Mouse (Mus musculus): ENCODE data around the gene 1700011L22Rik. TPM values are rescaled to one million over a fixed set of nuclear protein-coding genes. Genes with fewer than 3 reads are reported as not detected.

1700011L22Rik gene
- polyA plus RNA-seq, 1 experiment from 2014 or later = not detected

GRCm38 (mm10) chr8:79288250-79288649 lies 39.9 kb upstream of the 1700011L22Rik start:
- WGBS = 88% methylated on average over 4 of the region's 4 CpGs
- ATAC-seq (replicated peaks; ENCODE audit: low FRiP score) (no peak), DNase-seq (ENCODE audit: low spot score) (no peak)
- Histone ChIP-seq H3K4me2 (no peak overlapping the region), H3K27ac (ENCODE audit: low read depth, low read length) (no peak overlapping the region), H3K4me1 (replicated peaks; ENCODE audit: control insufficient read depth, insufficient read depth, low read length) (peaks cover 6% of the 10 kb centered on the region), H3K9me3 (ENCODE audit: control insufficient read depth, low read length) (no peaks in the 10 kb centered on the region), H3K36me3 (ENCODE audit: control insufficient read depth, insufficient read depth, low read length) (no peaks in the 10 kb centered on the region), H3K27me3 (replicated peaks; ENCODE audit: control insufficient read depth, insufficient read depth, low read length) (no peaks in the 10 kb centered on the region), H3K4me3 (ENCODE audit: low read depth, low read length) (no peak overlapping the region), H3K9ac (ENCODE audit: low read depth, low read length) (no peak overlapping the region)

DNA sequence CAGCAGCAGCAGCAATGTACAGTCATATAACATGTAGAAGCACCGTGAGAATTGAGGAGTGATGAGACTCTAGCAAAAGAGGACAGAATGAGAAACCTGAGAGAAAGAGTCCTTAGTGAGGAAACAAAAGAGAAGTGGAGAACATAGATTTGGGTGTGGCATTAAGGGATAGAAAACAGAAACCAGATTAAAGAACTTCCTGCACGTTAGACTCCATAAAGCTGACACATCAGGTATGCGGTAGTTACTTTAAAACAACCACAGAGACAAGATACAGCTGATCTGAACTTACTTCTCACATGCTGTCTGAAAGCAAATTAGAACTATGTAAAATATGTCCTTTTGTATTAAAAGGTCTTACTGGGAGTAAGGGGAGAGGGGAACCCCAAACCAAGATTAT lies 38.1 kb upstream of the 1700011L22Rik start:
- Histone ChIP-seq H3K27ac (ENCODE audit: low read depth, low read length) (no peak overlapping the region), H3K9me3 (ENCODE audit: control insufficient read depth, low read length) (no peaks in the 10 kb centered on the region), H3K4me1 (replicated peaks; ENCODE audit: control insufficient read depth, insufficient read depth, low read length) (no peaks in the 10 kb centered on the region), H3K9ac (ENCODE audit: low read depth, low read length) (no peak overlapping the region), H3K27me3 (replicated peaks; ENCODE audit: control insufficient read depth, insufficient read depth, low read length) (no peaks in the 10 kb centered on the region), H3K4me3 (ENCODE audit: low read depth, low read length) (no peak overlapping the region), H3K36me3 (ENCODE audit: control insufficient read depth, insufficient read depth, low read length) (no peaks in the 10 kb centered on the region; the same call in 1 of the 2 replicates), H3K4me2 (no peak overlapping the region)
- 85% methylated on average over 3 of the region's 3 CpGs for WGBS
- DNase-seq (ENCODE audit: low spot score) (no peak), ATAC-seq (replicated peaks; ENCODE audit: low FRiP score) (no peak)

DNA sequence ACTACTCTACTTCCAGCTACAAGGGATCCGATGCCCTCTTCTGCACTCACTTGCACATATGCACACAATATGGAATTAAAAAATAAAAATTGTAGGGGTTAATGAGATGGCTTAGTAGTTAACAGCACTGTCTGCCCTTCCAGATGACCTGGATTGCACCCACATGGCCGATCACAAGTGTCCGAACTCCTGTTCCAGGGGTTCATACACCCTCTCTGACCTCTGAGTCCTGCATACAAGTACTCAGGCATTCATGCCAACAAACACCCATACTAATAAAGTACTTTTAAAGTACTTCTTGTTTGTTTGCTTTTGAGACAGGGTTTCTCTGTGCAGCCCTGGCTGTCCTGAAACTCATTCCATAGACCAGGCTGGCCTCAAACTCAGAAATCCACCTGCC lies 36.3 kb upstream of the 1700011L22Rik start:
- 90% methylated on average over 3 of the region's 3 CpGs for WGBS
- Histone ChIP-seq H3K27me3 (replicated peaks; ENCODE audit: control insufficient read depth, insufficient read depth, low read length) (no peaks in the 10 kb centered on the region), H3K4me1 (replicated peaks; ENCODE audit: control insufficient read depth, insufficient read depth, low read length) (no peaks in the 10 kb centered on the region), H3K9me3 (ENCODE audit: control insufficient read depth, low read length) (no peaks in the 10 kb centered on the region), H3K9ac (ENCODE audit: low read depth, low read length) (no peak overlapping the region), H3K36me3 (ENCODE audit: control insufficient read depth, insufficient read depth, low read length) (no peaks in the 10 kb centered on the region; the same call in 1 of the 2 replicates), H3K4me3 (ENCODE audit: low read depth, low read length) (no peak overlapping the region), H3K27ac (ENCODE audit: low read depth, low read length) (no peak overlapping the region), H3K4me2 (no peak overlapping the region)
- DNase-seq (ENCODE audit: low spot score) (no peak), ATAC-seq (replicated peaks; ENCODE audit: low FRiP score) (no peak)

- Histone ChIP-seq H3K4me3 (ENCODE audit: low read depth, low read length) (no peak overlapping the region), H3K4me2 (no peak overlapping the region), H3K27me3 (replicated peaks; ENCODE audit: control insufficient read depth, insufficient read depth, low read length) (no peaks in the 10 kb centered on the region), H3K9me3 (ENCODE audit: control insufficient read depth, low read length) (no peaks in the 10 kb centered on the region), H3K9ac (ENCODE audit: low read depth, low read length) (no peak overlapping the region), H3K4me1 (replicated peaks; ENCODE audit: control insufficient read depth, insufficient read depth, low read length) (no peaks in the 10 kb centered on the region), H3K36me3 (ENCODE audit: control insufficient read depth, insufficient read depth, low read length) (no peaks in the 10 kb centered on the region; the same call in 1 of the 2 replicates), H3K27ac (ENCODE audit: low read depth, low read length) (no peak overlapping the region)
- WGBS = 88% methylated on average over 6 of the region's 6 CpGs
- ATAC-seq (replicated peaks; ENCODE audit: low FRiP score) = no peak
- no peak for DNase-seq (ENCODE audit: low spot score)
Observed at GRCm38 (mm10) chr8:79281376-79281890, 33.1 kb upstream of the 1700011L22Rik start.

GRCm38 (mm10) chr8:79277264-79277870 lies 29.0 kb upstream of the 1700011L22Rik start:
- Histone ChIP-seq H3K4me1 (replicated peaks; ENCODE audit: control insufficient read depth, insufficient read depth, low read length) (no peaks in the 10 kb centered on the region), H3K4me2 (no peak overlapping the region), H3K4me3 (ENCODE audit: low read depth, low read length) (no peak overlapping the region), H3K9ac (ENCODE audit: low read depth, low read length) (no peak overlapping the region), H3K27ac (ENCODE audit: low read depth, low read length) (no peak overlapping the region), H3K9me3 (ENCODE audit: control insufficient read depth, low read length) (no peaks in the 10 kb centered on the region), H3K36me3 (ENCODE audit: control insufficient read depth, insufficient read depth, low read length) (peaks cover 3% of the 10 kb centered on the region; the same call in 1 of the 2 replicates), H3K27me3 (replicated peaks; ENCODE audit: control insufficient read depth, insufficient read depth, low read length) (no peaks in the 10 kb centered on the region)
- DNase-seq (ENCODE audit: low spot score) (no peak), ATAC-seq (replicated peaks; ENCODE audit: low FRiP score) (no peak)
- WGBS = 69% methylated on average over 8 of the region's 8 CpGs

GRCm38 (mm10) chr8:79274940-79275339 lies 26.6 kb upstream of the 1700011L22Rik start:
- ATAC-seq (replicated peaks; ENCODE audit: low FRiP score) (no peak), DNase-seq (ENCODE audit: low spot score) (no peak)
- Histone ChIP-seq H3K9me3 (ENCODE audit: control insufficient read depth, low read length) (no peaks in the 10 kb centered on the region), H3K36me3 (ENCODE audit: control insufficient read depth, insufficient read depth, low read length) (peaks cover 3% of the 10 kb centered on the region; the same call in 1 of the 2 replicates), H3K9ac (ENCODE audit: low read depth, low read length) (no peak overlapping the region), H3K4me2 (no peak overlapping the region), H3K27me3 (replicated peaks; ENCODE audit: control insufficient read depth, insufficient read depth, low read length) (no peaks in the 10 kb centered on the region), H3K4me3 (ENCODE audit: low read depth, low read length) (no peak overlapping the region), H3K27ac (ENCODE audit: low read depth, low read length) (no peak overlapping the region), H3K4me1 (replicated peaks; ENCODE audit: control insufficient read depth, insufficient read depth, low read length) (no peaks in the 10 kb centered on the region)
- 88% methylated on average over 10 of the region's 10 CpGs for WGBS

DNA sequence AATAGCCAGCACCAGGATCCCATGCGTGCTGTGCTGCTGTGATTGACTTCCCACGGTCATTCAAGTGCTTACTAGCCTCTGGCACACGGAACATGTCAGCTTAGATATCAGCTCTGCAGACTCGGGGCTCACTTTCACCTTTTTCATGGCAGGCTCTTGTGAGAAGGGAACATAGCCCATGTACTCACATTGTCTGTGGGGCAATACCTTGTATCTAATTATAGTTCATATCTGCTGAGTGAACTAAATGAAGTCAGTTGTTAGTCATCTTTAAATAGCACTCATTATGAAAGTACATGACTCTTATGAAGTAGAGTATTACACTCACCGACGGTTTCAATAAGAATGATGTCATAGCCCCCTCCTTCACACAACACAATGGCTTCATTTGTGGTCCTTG lies 25.4 kb upstream of the 1700011L22Rik start:
- Histone ChIP-seq H3K4me1 (replicated peaks; ENCODE audit: control insufficient read depth, insufficient read depth, low read length) (no peaks in the 10 kb centered on the region), H3K36me3 (ENCODE audit: control insufficient read depth, insufficient read depth, low read length) (peaks cover 3% of the 10 kb centered on the region; the same call in 1 of the 2 replicates), H3K9me3 (ENCODE audit: control insufficient read depth, low read length) (no peaks in the 10 kb centered on the region), H3K4me2 (no peak overlapping the region), H3K27me3 (replicated peaks; ENCODE audit: control insufficient read depth, insufficient read depth, low read length) (no peaks in the 10 kb centered on the region), H3K9ac (ENCODE audit: low read depth, low read length) (no peak overlapping the region), H3K4me3 (ENCODE audit: low read depth, low read length) (no peak overlapping the region), H3K27ac (ENCODE audit: low read depth, low read length) (no peak overlapping the region)
- WGBS = 89% methylated on average over 6 of the region's 6 CpGs
- ATAC-seq (replicated peaks; ENCODE audit: low FRiP score) (no peak), DNase-seq (ENCODE audit: low spot score) (no peak)

DNA sequence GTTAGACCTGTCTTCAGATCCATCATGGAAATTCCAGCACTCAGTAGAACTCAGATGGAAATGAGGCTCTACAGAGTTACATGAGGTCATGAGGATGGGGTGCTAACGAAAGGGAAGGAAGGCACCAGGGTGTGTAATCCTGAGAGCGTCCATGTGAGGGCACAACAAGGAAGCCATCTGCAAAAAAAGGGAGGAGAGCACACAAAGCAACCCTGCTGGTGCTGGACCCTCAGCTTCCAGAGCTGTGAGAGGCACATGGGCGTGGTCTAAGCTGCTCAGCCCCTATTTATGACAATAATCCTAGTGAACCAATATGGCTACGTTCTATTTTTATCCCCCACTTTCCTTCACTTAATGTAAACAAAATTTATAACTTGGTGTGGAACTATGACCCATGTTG lies 24.3 kb upstream of the 1700011L22Rik start:
- H3K36me3 ChIP-seq (ENCODE audit: control insufficient read depth, insufficient read depth, low read length) = peaks cover 4% of the 10 kb centered on the region; the same call in 1 of the 2 replicates
- H3K9ac ChIP-seq (ENCODE audit: low read depth, low read length) = no peak overlapping the region
- WGBS = 76% methylated on average over 4 of the region's 4 CpGs
- ATAC-seq (replicated peaks; ENCODE audit: low FRiP score) (no peak), DNase-seq (ENCODE audit: low spot score) (no peak)
- no peak overlapping the region for H3K27ac ChIP-seq (ENCODE audit: low read depth, low read length)
- no peaks in the 10 kb centered on the region for H3K4me1 ChIP-seq (replicated peaks; ENCODE audit: control insufficient read depth, insufficient read depth, low read length)
- H3K27me3 ChIP-seq (replicated peaks; ENCODE audit: control insufficient read depth, insufficient read depth, low read length) = no peaks in the 10 kb centered on the region
- H3K4me3 ChIP-seq (ENCODE audit: low read depth, low read length) = no peak overlapping the region
- H3K4me2 ChIP-seq = no peak overlapping the region
- no peaks in the 10 kb centered on the region for H3K9me3 ChIP-seq (ENCODE audit: control insufficient read depth, low read length)

DNA sequence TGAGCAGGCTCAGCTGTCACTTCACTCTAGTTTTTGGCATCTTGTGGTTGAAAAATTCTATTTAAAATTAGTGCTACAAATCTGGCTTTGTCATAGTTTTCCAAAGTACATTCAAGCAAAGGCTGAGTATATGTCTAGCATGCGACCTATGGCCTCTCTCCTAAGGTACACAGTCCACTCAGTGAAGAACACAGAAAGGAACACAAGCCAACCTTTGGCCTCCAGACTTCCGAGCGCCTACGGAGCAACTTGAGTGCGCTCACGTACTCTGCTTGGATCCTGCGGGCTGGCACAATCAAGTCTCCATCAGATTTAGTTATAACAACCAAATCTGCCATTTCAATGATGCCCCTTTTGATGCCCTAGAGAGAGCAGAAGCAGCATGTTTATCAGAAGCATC lies 20.6 kb upstream of the 1700011L22Rik start:
- H3K4me1 ChIP-seq (replicated peaks; ENCODE audit: control insufficient read depth, insufficient read depth, low read length) = no peaks in the 10 kb centered on the region
- H3K9me3 ChIP-seq (ENCODE audit: control insufficient read depth, low read length) = no peaks in the 10 kb centered on the region
- no peak overlapping the region for H3K27ac ChIP-seq (ENCODE audit: low read depth, low read length)
- H3K4me2 ChIP-seq = no peak overlapping the region
- no peak overlapping the region for H3K9ac ChIP-seq (ENCODE audit: low read depth, low read length)
- no peak for ATAC-seq (replicated peaks; ENCODE audit: low FRiP score)
- peaks cover 5% of the 10 kb centered on the region; the same call in 1 of the 2 replicates for H3K36me3 ChIP-seq (ENCODE audit: control insufficient read depth, insufficient read depth, low read length)
- WGBS = 89% methylated on average over 7 of the region's 7 CpGs
- no peak for DNase-seq (ENCODE audit: low spot score)
- H3K27me3 ChIP-seq (replicated peaks; ENCODE audit: control insufficient read depth, insufficient read depth, low read length) = no peaks in the 10 kb centered on the region
- no peak overlapping the region for H3K4me3 ChIP-seq (ENCODE audit: low read depth, low read length)

All from liver, embryonic 11.5 days (tissue).